Mouse (Mus musculus) heart, embryonic 11.5 days (tissue): ENCODE measurements around the gene Sowahb. TPM values are rescaled to one million over a fixed set of nuclear protein-coding genes. Genes with fewer than 3 reads are reported as not detected.

Experiments used
- ATAC-seq: fragments of 200-750 bp; cut with Nextera tagmentation; replicated peaks from 2 replicates; pipeline ENCODE4 v1.8.0; 2017; ENCODE audit warnings: moderate library complexity; ENCODE audit not compliant: insufficient number of reproducible peaks, low FRiP score, low TSS enrichment
- H3K27ac ChIP-seq: fragments of 300-500 bp; sonication (generic); 2 replicates; pipeline ENCODE4 v1.5.1; 2014; ENCODE audit warnings: mild to moderate bottlenecking, low read depth, low read length
- H3K27me3 ChIP-seq: fragments of 300-500 bp; sonication (generic); 2 replicates; pipeline ENCODE4 v1.6.1; 2014; ENCODE audit warnings: mild to moderate bottlenecking, low read length, mixed read lengths; ENCODE audit not compliant: control insufficient read depth, insufficient read depth
- H3K36me3 ChIP-seq: fragments of 300-500 bp; sonication (generic); 2 replicates; pipeline ENCODE4 v1.6.1; 2014; ENCODE audit warnings: mild to moderate bottlenecking, low read length, moderate library complexity, mixed read lengths; ENCODE audit not compliant: control insufficient read depth, insufficient read depth
- H3K4me1 ChIP-seq: fragments of 300-500 bp; sonication (generic); 2 replicates; pipeline ENCODE4 v1.6.1; 2014; ENCODE audit warnings: low read length; ENCODE audit not compliant: control insufficient read depth, insufficient read depth
- H3K4me2 ChIP-seq: fragments of 300-500 bp; sonication (generic); 2 replicates; pipeline ENCODE4 v1.6.1; 2014; ENCODE audit warnings: mild to moderate bottlenecking, moderate library complexity
- H3K4me3 ChIP-seq: fragments of 300-500 bp; sonication (generic); 2 replicates; pipeline ENCODE4 v1.5.1; 2014; ENCODE audit warnings: low read depth, low read length
- H3K9ac ChIP-seq: fragments of 300-500 bp; sonication (generic); 2 replicates; pipeline ENCODE4 v1.6.1; 2014; ENCODE audit warnings: mild to moderate bottlenecking, low read depth, low read length, moderate library complexity
- H3K9me3 ChIP-seq: fragments of 300-500 bp; sonication (generic); replicated peaks from 2 replicates; pipeline ENCODE4 v1.6.1; 2016; ENCODE audit warnings: low read length; ENCODE audit not compliant: control insufficient read depth
- WGBS: fragments of 180-500 bp; shearing (Covaris S2); extraction: QIAGEN DNeasy Blood & Tissue Kit; methylation state at CpG from one replicate; pipeline ENCODE4 v1.1.7; 2014; ENCODE audit not compliant: insufficient replicate concordance; 5-methylcytosine and 5-hydroxymethylcytosine counted together
- polyA plus RNA-seq: library from polyadenylated mRNA; unstranded; fragments of >200 nt; fragmentation: Nextera tagmentation; extraction: Ambion mirVana; gene quantifications from 2 replicates; pipeline ENCODE4 v1.2.1, GENCODE M21; 2014

The Sowahb gene
- polyA plus RNA-seq, 1 experiment from 2014 or later: 0.13 TPM

DNA sequence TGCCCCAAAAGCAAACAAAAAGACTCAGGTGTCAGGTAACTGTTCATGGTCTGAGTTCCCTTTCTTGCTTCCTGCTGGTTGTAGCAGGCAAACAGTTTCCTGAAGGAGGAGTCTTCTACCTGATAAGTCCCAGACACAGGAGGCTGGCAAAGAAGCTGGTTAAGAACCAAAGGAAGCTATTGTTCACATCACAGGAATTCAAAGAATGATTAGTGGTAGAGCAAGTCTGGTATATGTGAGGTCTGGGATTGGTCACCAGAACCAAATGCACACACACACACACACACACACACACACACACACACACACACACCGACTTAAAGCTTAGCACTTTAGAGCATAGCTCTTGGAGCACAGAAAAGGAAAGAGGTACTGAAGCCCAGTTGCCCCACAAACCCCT, 9.5 kb downstream of the Sowahb start:
- Histone ChIP-seq H3K4me1 (0 out of 2 replicates have a peak, but pooled peaks cover 5% of the 10 kb centered on the region), H3K4me3 (no peak overlapping the region), H3K9me3 (no peaks in the 10 kb centered on the region), H3K36me3 (no peaks in the 10 kb centered on the region), H3K4me2 (no peak overlapping the region), H3K27me3 (no peaks in the 10 kb centered on the region), H3K27ac (no peak overlapping the region), H3K9ac (no peak overlapping the region)
- no peak for ATAC-seq
- 42% methylated on average over 1 of the region's 1 CpGs for WGBS

- H3K27ac ChIP-seq: no peak overlapping the region
- WGBS: 76% methylated on average over 5 of the region's 5 CpGs
- no peaks in the 10 kb centered on the region for H3K9me3 ChIP-seq
- H3K9ac ChIP-seq: no peak overlapping the region
- no peak for ATAC-seq
- 0 out of 2 replicates have a peak, but pooled peaks cover 3% of the 10 kb centered on the region for H3K4me1 ChIP-seq
- H3K4me3 ChIP-seq: no peak overlapping the region
- no peak overlapping the region for H3K4me2 ChIP-seq
- H3K27me3 ChIP-seq: no peaks in the 10 kb centered on the region
- H3K36me3 ChIP-seq: no peaks in the 10 kb centered on the region
Observed at GRCm38 (mm10) chr5:93033087-93033870, 11.5 kb downstream of the Sowahb start.

DNA sequence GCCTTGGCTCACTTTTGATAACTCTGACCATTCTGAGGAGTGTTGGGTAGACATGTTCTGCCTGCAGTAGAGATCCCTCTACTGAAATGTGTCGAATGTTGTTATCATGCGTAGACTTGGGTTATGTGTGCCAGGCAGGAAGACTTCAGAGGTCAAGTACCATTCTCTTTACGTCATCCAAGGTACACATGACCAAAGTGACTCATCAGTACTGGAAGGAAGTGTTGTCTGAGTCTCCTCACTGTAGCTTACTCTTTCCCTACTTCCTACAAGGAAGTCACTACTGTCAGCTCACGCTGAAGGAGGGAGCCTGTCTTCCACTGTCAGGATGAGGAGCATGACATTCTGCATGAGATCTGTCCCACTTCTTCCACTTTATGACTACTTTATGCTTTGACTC, 12.2 kb downstream of the Sowahb start:
- no peak overlapping the region for H3K4me2 ChIP-seq
- no peak overlapping the region for H3K4me3 ChIP-seq
- 0 out of 2 replicates have a peak, but pooled peaks cover 3% of the 10 kb centered on the region for H3K4me1 ChIP-seq
- no peaks in the 10 kb centered on the region for H3K27me3 ChIP-seq
- no peaks in the 10 kb centered on the region for H3K9me3 ChIP-seq
- ATAC-seq: no peak
- H3K27ac ChIP-seq: no peak overlapping the region
- H3K36me3 ChIP-seq: no peaks in the 10 kb centered on the region
- no peak overlapping the region for H3K9ac ChIP-seq
- WGBS: 43% methylated on average over 4 of the region's 4 CpGs

DNA sequence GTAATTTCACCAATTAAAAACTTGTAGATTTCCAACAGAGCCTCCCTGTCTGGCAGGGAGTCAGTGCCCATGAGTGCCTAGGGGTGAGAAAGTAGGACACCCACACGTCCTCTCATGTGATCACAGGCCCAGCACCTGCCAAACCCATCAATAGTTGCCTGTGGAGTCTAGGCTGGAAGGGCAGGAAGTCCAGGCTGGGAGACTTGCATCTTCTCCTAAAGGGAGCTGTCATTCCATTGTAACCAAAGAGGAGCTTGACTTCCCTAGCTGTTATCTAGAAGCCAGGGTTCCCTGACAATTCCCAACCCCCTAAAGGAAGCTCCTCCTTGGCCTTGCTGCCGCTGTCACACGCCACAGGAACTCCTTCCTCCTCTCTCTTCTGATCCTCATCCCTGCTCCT, 14.0 kb downstream of the Sowahb start:
- Histone ChIP-seq H3K4me1 (peaks cover 14% of the 10 kb centered on the region), H3K9ac (no peak overlapping the region), H3K27me3 (no peaks in the 10 kb centered on the region), H3K9me3 (no peaks in the 10 kb centered on the region), H3K4me2 (no peak overlapping the region), H3K4me3 (no peak overlapping the region), H3K36me3 (no peaks in the 10 kb centered on the region), H3K27ac (0 out of 2 replicates have a peak overlapping the region, but pooled peaks have one; percentile 10)
- 28% methylated on average over 3 of the region's 3 CpGs for WGBS
- no peak for ATAC-seq

- Histone ChIP-seq H3K9me3 (no peaks in the 10 kb centered on the region), H3K4me3 (no peak overlapping the region), H3K4me1 (peaks cover 14% of the 10 kb centered on the region), H3K27ac (0 out of 2 replicates have a peak overlapping the region, but pooled peaks have one; percentile 10), H3K4me2 (no peak overlapping the region), H3K36me3 (no peaks in the 10 kb centered on the region), H3K9ac (no peak overlapping the region), H3K27me3 (no peaks in the 10 kb centered on the region)
- no peak for ATAC-seq
- WGBS: 74% methylated on average over 5 of the region's 5 CpGs
Observed at GRCm38 (mm10) chr5:93030411-93030810, 14.4 kb downstream of the Sowahb start.

- H3K9me3 ChIP-seq: no peaks in the 10 kb centered on the region
- no peak overlapping the region for H3K4me3 ChIP-seq
- WGBS: 37% methylated on average over 9 of the region's 9 CpGs
- peaks cover 19% of the 10 kb centered on the region for H3K4me1 ChIP-seq
- H3K4me2 ChIP-seq: peak overlapping the region; percentile 17; the same call in 1 of the 2 replicates
- 0 out of 2 replicates have a peak overlapping the region, but pooled peaks have one; percentile 18 for H3K9ac ChIP-seq
- ATAC-seq: no peak
- peak overlapping the region; percentile 65; the same call in 1 of the 2 replicates for H3K27ac ChIP-seq
- no peaks in the 10 kb centered on the region for H3K27me3 ChIP-seq
- no peaks in the 10 kb centered on the region for H3K36me3 ChIP-seq
Observed at GRCm38 (mm10) chr5:93027120-93027675, 17.6 kb downstream of the Sowahb start.

DNA sequence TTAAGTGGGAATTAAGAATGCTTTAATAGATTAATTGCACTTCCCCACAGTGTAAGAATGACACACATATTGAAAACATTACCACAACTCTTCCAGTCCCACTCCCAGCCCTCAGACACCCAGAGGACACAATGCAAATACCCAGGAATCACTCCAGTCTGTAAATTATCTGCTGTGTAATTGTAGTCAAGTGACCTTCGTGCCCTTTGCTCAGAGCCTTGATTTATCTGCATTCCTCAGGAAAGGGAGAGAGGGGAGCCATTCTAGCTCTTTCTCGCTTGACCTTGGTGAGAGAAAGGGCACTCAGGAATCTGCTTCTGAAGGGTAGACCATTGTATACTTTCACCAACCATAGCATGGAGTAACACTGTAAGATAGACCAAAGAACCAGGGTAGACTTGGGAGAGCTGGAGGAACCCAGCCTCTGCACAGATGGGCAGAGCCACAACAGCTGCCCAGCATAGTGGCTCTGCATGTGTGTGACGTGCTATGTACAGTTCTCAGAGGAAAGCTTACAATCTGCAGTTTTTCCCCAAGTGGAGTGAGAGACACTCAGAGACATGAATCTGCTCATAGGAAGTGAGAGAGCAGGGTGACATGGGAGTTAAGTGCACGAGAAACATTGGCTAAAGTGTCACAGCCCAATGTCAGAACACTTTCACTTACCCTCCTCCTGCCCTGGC, 18.2 kb downstream of the Sowahb start:
- H3K36me3 ChIP-seq: no peaks in the 10 kb centered on the region
- H3K27ac ChIP-seq: peak overlapping the region; percentile 65; the same call in 1 of the 2 replicates
- H3K4me2 ChIP-seq: peak overlapping the region; percentile 17; the same call in 1 of the 2 replicates
- WGBS: 26% methylated on average over 4 of the region's 4 CpGs
- H3K9ac ChIP-seq: 0 out of 2 replicates have a peak overlapping the region, but pooled peaks have one; percentile 18
- no peak for ATAC-seq
- no peaks in the 10 kb centered on the region for H3K27me3 ChIP-seq
- no peak overlapping the region for H3K4me3 ChIP-seq
- H3K4me1 ChIP-seq: peaks cover 19% of the 10 kb centered on the region
- no peaks in the 10 kb centered on the region for H3K9me3 ChIP-seq

DNA sequence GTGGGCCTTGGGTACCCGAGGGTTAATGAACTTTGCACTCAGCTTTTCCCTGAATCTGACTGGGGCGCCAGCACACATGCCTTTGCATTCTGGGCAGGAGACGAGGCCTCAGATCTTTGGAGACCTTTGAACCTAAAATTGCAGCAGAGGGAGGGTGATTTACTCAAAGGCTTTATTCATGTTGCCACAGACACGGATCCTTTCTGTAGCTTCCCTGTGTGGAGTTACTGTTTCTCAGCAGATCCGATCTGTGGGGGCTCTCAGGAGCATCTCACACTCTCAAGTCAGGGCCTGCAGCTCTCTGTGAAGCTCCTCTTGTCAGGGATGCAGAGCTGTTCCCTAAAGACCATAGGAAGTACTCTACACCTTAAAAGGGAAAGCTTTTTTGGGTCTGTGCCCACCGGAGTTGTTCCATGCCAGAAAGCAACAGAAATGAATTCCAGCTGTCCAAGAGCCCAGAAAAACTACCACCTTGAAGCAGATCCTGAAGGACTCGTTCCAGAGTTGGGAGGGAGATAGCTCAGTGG, 20.0 kb downstream of the Sowahb start:
- Histone ChIP-seq H3K9ac (no peak overlapping the region), H3K36me3 (no peaks in the 10 kb centered on the region), H3K27ac (no peak overlapping the region), H3K27me3 (no peaks in the 10 kb centered on the region), H3K9me3 (no peaks in the 10 kb centered on the region), H3K4me2 (no peak overlapping the region), H3K4me3 (no peak overlapping the region), H3K4me1 (peaks cover 21% of the 10 kb centered on the region)
- 38% methylated on average over 7 of the region's 7 CpGs for WGBS
- ATAC-seq: no peak
